Mouse (Mus musculus): ENCODE measurements around the gene Zdbf2.
"Not testable (repeated sequence)": the region's sequence is repeated elsewhere in the genome, so short reads cannot be mapped to it uniquely, and the experiment has no call there.

DNA sequence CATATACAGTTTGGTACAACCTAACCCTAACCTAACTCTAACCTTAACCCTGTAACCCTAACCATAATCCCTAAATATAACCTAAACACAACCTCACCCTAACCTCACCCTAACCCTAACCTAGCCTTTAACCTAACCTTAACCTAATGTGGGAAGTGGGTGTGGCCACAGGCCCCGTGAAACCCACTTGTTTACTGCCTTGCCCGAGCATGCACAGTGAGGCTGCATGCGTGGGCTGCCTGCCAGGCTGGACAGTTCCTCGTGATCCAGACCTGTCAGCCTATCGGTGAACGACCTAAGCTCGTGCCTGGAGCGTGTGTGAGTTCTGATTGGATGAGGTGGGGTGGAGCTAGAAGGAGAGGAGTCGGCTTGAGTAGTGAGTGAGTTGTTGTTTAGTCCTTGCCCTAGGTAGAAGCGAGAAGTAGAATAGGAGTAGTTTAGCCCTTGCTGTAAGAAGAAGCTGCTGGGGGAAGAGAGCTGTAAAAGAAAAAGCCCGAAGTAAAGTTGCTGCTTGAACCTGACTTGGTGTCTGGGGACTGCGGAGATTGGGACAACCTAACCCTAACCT, 50.6 kb downstream of the Zdbf2 start:
- not testable (repeated sequence) for TF ChIP-seq CTCF (IDR thresholded peaks at IDR 0.05; ENCODE audit: control insufficient read depth, insufficient read depth, insufficient read length); MAX (IDR thresholded peaks at IDR 0.05)

Measured in C2C12 (cell line).